Mouse (Mus musculus): ENCODE measurements at regions not wholly inside any gene's neighbourhood (a gene's known extent, or its start where the extent isn't known, plus 50 kb on each side); places are given as distances from the start of the nearest gene placed in this dataset.

DNA sequence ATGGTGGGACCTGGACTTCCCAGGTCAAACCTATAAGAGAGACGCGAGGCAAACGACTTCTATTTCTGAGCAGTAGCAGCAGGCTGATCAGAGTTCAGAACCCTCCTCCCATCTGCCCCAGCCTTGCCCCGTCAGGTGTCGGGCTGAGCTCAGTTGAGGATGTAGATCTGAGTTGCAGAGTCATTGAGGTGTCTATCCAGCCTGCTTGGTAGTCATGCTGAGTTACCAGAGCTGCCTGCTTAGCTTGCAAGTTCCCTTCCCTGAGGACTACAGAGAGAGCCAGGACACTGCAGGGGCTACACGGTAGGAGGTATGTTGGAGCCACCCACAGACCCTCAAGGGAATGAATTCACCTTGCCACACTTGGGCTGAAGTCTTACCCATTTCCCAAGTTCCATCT is 653.0 kb downstream of the Zfp706 start:
- Histone ChIP-seq H3K4me3 (ENCODE audit: insufficient read depth in 1 of 2, low read depth in 1 of 2, low read length in 2 of 2, poor library complexity in 1 of 2, severe bottlenecking in 1 of 2) (no peak overlapping the region), H3K27ac (ENCODE audit: insufficient read depth, low read depth, low read length, poor library complexity, severe bottlenecking) (no peak overlapping the region), H3K9me3 (ENCODE audit: control insufficient read depth, insufficient read depth, low read depth, low read length) (no peaks in the 10 kb centered on the region), H3K9ac (ENCODE audit: insufficient read depth, low read depth, low read length, poor library complexity, severe bottlenecking) (no peak overlapping the region), H3K36me3 (ENCODE audit: control insufficient read depth, insufficient read depth, low read length, poor library complexity, severe bottlenecking) (no peaks in the 10 kb centered on the region), H3K4me1 (ENCODE audit: control insufficient read depth in 2 of 2, insufficient read depth in 2 of 2, low read length in 2 of 2, poor library complexity in 1 of 2) (peaks cover 0 to 2% of the 10 kb centered on the region in 2 experiments; a peak in 1 of 4 replicates)
- no peak for DNase-seq (ENCODE audit: low read depth, low spot score)
- TF ChIP-seq MAFK (IDR thresholded peaks at IDR 0.05; ENCODE audit: insufficient read depth, low read depth, low read length) (no peak), CHD2 (IDR thresholded peaks at IDR 0.05; ENCODE audit: low read depth, low read length) (no peak), HCFC1 (IDR thresholded peaks at IDR 0.05; ENCODE audit: borderline replicate concordance, insufficient read depth, low read length) (no peak), ZC3H11A (IDR thresholded peaks at IDR 0.05; ENCODE audit: borderline replicate concordance, low read depth, low read length) (no peak), ZNF384 (IDR thresholded peaks at IDR 0.05; ENCODE audit: low read depth, low read length) (no peak)
- in situ Hi-C loops (cut with MboI; ENCODE audit: low sequenced_read_pairs in 2 of 2, unreplicated experiment in 2 of 2) = no loop called here

DNA sequence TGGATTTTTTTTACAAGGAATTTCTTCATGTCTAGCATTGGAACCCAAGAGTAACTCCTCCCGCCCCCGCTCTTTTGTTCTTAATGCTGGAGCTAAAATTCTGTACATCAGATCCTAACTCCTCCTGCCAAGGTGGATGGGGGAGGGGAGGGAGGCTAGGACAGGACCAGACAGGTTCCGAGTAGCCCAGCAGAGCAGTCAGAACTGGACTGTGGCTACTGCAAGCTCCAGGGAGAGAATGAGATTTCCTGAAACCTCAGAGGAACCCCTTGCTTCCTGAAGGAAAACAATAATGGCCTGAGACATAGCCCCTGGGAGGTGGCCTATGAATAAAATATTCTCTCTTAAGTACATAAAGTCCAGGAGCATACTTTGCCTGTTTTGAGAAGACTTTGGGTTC is 653.8 kb downstream of the Zfp706 start:
- peaks cover 0 to 2% of the 10 kb centered on the region in 2 experiments; a peak in 1 of 4 replicates for H3K4me1 ChIP-seq (ENCODE audit: control insufficient read depth in 2 of 2, insufficient read depth in 2 of 2, low read length in 2 of 2, poor library complexity in 1 of 2)
- in situ Hi-C loops (cut with MboI; ENCODE audit: low sequenced_read_pairs in 2 of 2, unreplicated experiment in 2 of 2) = no loop called here
- no peak for DNase-seq (ENCODE audit: low read depth, low spot score)
- no peak overlapping the region for H3K9ac ChIP-seq (ENCODE audit: insufficient read depth, low read depth, low read length, poor library complexity, severe bottlenecking)
- TF ChIP-seq ZNF384 (IDR thresholded peaks at IDR 0.05; ENCODE audit: low read depth, low read length) = no peak
- no peak for TF ChIP-seq ZC3H11A (IDR thresholded peaks at IDR 0.05; ENCODE audit: borderline replicate concordance, low read depth, low read length)
- no peak for TF ChIP-seq HCFC1 (IDR thresholded peaks at IDR 0.05; ENCODE audit: borderline replicate concordance, insufficient read depth, low read length)
- TF ChIP-seq CHD2 (IDR thresholded peaks at IDR 0.05; ENCODE audit: low read depth, low read length) = no peak
- no peak for TF ChIP-seq MAFK (IDR thresholded peaks at IDR 0.05; ENCODE audit: insufficient read depth, low read depth, low read length)
- no peaks in the 10 kb centered on the region for H3K9me3 ChIP-seq (ENCODE audit: control insufficient read depth, insufficient read depth, low read depth, low read length)
- H3K27ac ChIP-seq (ENCODE audit: insufficient read depth, low read depth, low read length, poor library complexity, severe bottlenecking) = no peak overlapping the region
- H3K4me3 ChIP-seq (ENCODE audit: insufficient read depth in 1 of 2, low read depth in 1 of 2, low read length in 2 of 2, poor library complexity in 1 of 2, severe bottlenecking in 1 of 2) = no peak overlapping the region
- H3K36me3 ChIP-seq (ENCODE audit: control insufficient read depth, insufficient read depth, low read length, poor library complexity, severe bottlenecking) = no peaks in the 10 kb centered on the region

DNA sequence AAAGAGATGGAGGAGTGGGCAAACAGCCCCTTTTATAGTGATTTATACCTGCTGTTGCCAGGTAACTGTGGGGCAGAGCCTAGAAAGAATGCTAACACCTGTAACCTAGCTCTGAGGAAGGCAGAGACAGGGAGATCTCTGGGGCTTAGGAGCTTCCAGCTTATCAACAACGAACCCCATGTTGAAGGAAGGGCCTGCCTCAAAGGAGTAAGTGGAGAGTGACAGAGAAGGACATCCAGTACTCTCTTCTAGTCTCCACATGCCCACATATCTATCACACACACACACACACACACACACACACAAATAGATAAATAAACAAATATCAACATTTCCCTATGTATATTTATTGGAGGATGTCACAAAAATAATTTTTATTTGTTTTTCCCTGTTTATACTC is 654.6 kb downstream of the Zfp706 start:
- Histone ChIP-seq H3K9ac (ENCODE audit: insufficient read depth, low read depth, low read length, poor library complexity, severe bottlenecking) (no peak overlapping the region), H3K4me1 (ENCODE audit: control insufficient read depth in 2 of 2, insufficient read depth in 2 of 2, low read length in 2 of 2, poor library complexity in 1 of 2) (peaks cover 0 to 2% of the 10 kb centered on the region in 2 experiments; a peak in 1 of 4 replicates), H3K4me3 (ENCODE audit: insufficient read depth in 1 of 2, low read depth in 1 of 2, low read length in 2 of 2, poor library complexity in 1 of 2, severe bottlenecking in 1 of 2) (no peak overlapping the region), H3K9me3 (ENCODE audit: control insufficient read depth, insufficient read depth, low read depth, low read length) (no peaks in the 10 kb centered on the region), H3K36me3 (ENCODE audit: control insufficient read depth, insufficient read depth, low read length, poor library complexity, severe bottlenecking) (no peaks in the 10 kb centered on the region), H3K27ac (ENCODE audit: insufficient read depth, low read depth, low read length, poor library complexity, severe bottlenecking) (no peak overlapping the region)
- in situ Hi-C loops (cut with MboI; ENCODE audit: low sequenced_read_pairs in 2 of 2, unreplicated experiment in 2 of 2) = no loop called here
- TF ChIP-seq MAFK (IDR thresholded peaks at IDR 0.05; ENCODE audit: insufficient read depth, low read depth, low read length) (no peak), ZNF384 (IDR thresholded peaks at IDR 0.05; ENCODE audit: low read depth, low read length) (no peak), CHD2 (IDR thresholded peaks at IDR 0.05; ENCODE audit: low read depth, low read length) (no peak), ZC3H11A (IDR thresholded peaks at IDR 0.05; ENCODE audit: borderline replicate concordance, low read depth, low read length) (no peak), HCFC1 (IDR thresholded peaks at IDR 0.05; ENCODE audit: borderline replicate concordance, insufficient read depth, low read length) (no peak)
- DNase-seq (ENCODE audit: low read depth, low spot score) = no peak

GRCm38 (mm10) chr15:36351693-36352092 is 655.9 kb downstream of the Zfp706 start:
- TF ChIP-seq ZNF384 (IDR thresholded peaks at IDR 0.05; ENCODE audit: low read depth, low read length) (no peak), ZC3H11A (IDR thresholded peaks at IDR 0.05; ENCODE audit: borderline replicate concordance, low read depth, low read length) (no peak), MAFK (IDR thresholded peaks at IDR 0.05; ENCODE audit: insufficient read depth, low read depth, low read length) (no peak), HCFC1 (IDR thresholded peaks at IDR 0.05; ENCODE audit: borderline replicate concordance, insufficient read depth, low read length) (no peak), CHD2 (IDR thresholded peaks at IDR 0.05; ENCODE audit: low read depth, low read length) (no peak)
- Histone ChIP-seq H3K9me3 (ENCODE audit: control insufficient read depth, insufficient read depth, low read depth, low read length) (no peaks in the 10 kb centered on the region), H3K27ac (ENCODE audit: insufficient read depth, low read depth, low read length, poor library complexity, severe bottlenecking) (no peak overlapping the region), H3K4me3 (ENCODE audit: insufficient read depth in 1 of 2, low read depth in 1 of 2, low read length in 2 of 2, poor library complexity in 1 of 2, severe bottlenecking in 1 of 2) (no peak overlapping the region), H3K9ac (ENCODE audit: insufficient read depth, low read depth, low read length, poor library complexity, severe bottlenecking) (no peak overlapping the region), H3K4me1 (ENCODE audit: control insufficient read depth in 2 of 2, insufficient read depth in 2 of 2, low read length in 2 of 2, poor library complexity in 1 of 2) (peaks cover 0 to 2% of the 10 kb centered on the region in 2 experiments; a peak in 1 of 4 replicates), H3K36me3 (ENCODE audit: control insufficient read depth, insufficient read depth, low read length, poor library complexity, severe bottlenecking) (no peaks in the 10 kb centered on the region)
- in situ Hi-C loops (cut with MboI; ENCODE audit: low sequenced_read_pairs in 2 of 2, unreplicated experiment in 2 of 2) = no loop called here
- no peak for DNase-seq (ENCODE audit: low read depth, low spot score)

DNA sequence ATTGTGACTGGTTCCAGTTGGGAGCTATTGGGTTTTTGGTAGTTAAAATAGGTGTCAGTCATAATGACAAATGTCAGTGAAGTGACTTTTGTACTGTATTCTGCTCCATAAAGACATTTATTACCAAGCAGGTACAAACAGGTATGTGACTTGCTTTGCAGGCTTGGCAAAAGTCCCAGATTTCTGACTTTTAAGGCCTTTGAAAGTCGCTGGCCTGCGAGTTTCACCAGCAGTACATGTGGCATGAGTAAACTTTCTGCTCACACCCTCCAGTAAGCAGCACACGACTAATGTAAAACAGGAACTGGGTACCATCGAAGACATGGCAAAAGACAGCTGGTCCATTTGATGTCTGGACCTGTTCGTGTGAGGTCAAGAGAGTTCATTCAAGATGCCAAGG is 659.2 kb downstream of the Zfp706 start:
- Histone ChIP-seq H3K27ac (ENCODE audit: insufficient read depth, low read depth, low read length, poor library complexity, severe bottlenecking) (no peak overlapping the region), H3K4me1 (ENCODE audit: control insufficient read depth in 2 of 2, insufficient read depth in 2 of 2, low read length in 2 of 2, poor library complexity in 1 of 2) (no peaks in the 10 kb centered on the region), H3K36me3 (ENCODE audit: control insufficient read depth, insufficient read depth, low read length, poor library complexity, severe bottlenecking) (no peaks in the 10 kb centered on the region), H3K9me3 (ENCODE audit: control insufficient read depth, insufficient read depth, low read depth, low read length) (no peaks in the 10 kb centered on the region), H3K4me3 (ENCODE audit: insufficient read depth in 1 of 2, low read depth in 1 of 2, low read length in 2 of 2, poor library complexity in 1 of 2, severe bottlenecking in 1 of 2) (no peak overlapping the region), H3K9ac (ENCODE audit: insufficient read depth, low read depth, low read length, poor library complexity, severe bottlenecking) (no peak overlapping the region)
- DNase-seq (ENCODE audit: low read depth, low spot score) = no peak
- in situ Hi-C loops (cut with MboI; ENCODE audit: low sequenced_read_pairs in 2 of 2, unreplicated experiment in 2 of 2) = no loop called here
- TF ChIP-seq ZC3H11A (IDR thresholded peaks at IDR 0.05; ENCODE audit: borderline replicate concordance, low read depth, low read length) (no peak), HCFC1 (IDR thresholded peaks at IDR 0.05; ENCODE audit: borderline replicate concordance, insufficient read depth, low read length) (no peak), CHD2 (IDR thresholded peaks at IDR 0.05; ENCODE audit: low read depth, low read length) (no peak), ZNF384 (IDR thresholded peaks at IDR 0.05; ENCODE audit: low read depth, low read length) (no peak), MAFK (IDR thresholded peaks at IDR 0.05; ENCODE audit: insufficient read depth, low read depth, low read length) (no peak)
